Mouse (Mus musculus) small intestine, adult 2 months (tissue): ENCODE data around the gene Aspm.

Source experiments
- CTCF ChIP-seq: fragments of 200-500 bp; IDR thresholded peaks from 2 replicates; pipeline ENCODE4 v1.5.1; 2012; ENCODE audit warnings: low read depth, mild to moderate bottlenecking, control low read depth, inconsistent platforms, low read length, moderate library complexity, mixed read lengths; ENCODE audit not compliant: insufficient replicate concordance, insufficient read length; ENCODE audit errors: extremely low read depth
- POLR2A ChIP-seq: fragments of 200-500 bp; IDR thresholded peaks from 2 replicates; pipeline ENCODE4 v1.6.1; 2012; ENCODE audit warnings: low read depth, mild to moderate bottlenecking, control low read depth, inconsistent platforms, low read length, moderate library complexity

- TF ChIP-seq POLR2A (no peak), CTCF (no peak)
These were observed 31.6 kb upstream of the Aspm start for GRCm38 (mm10) chr1:139422941-139423340.
